Mouse (Mus musculus) kidney, embryonic 14.5 days (tissue): Measurements from ENCODE around the gene Perp. TPM values are rescaled to one million over a fixed set of nuclear protein-coding genes. Genes with fewer than 3 reads are reported as not detected.
A peak's percentile ranks its signal among the peaks of the same experiment; 100 is the strongest.

ENCODE experiments used
- ATAC-seq: fragments of 200-750 bp; cut with Nextera tagmentation; 2 replicates; pipeline ENCODE4 v1.8.0; 2017; ENCODE audit warnings: moderate number of reproducible peaks, mild to moderate bottlenecking, moderate TSS enrichment, moderate library complexity; ENCODE audit not compliant: low FRiP score, low TSS enrichment
- H3K27ac ChIP-seq: fragments of 300-500 bp; sonication (generic); 2 replicates; pipeline ENCODE4 v1.5.1; 2014; ENCODE audit warnings: low read depth, mild to moderate bottlenecking, low read length, moderate library complexity, mixed read lengths
- H3K27me3 ChIP-seq: fragments of 300-500 bp; sonication (generic); 2 replicates; pipeline ENCODE4 v1.6.1; 2014; ENCODE audit warnings: mild to moderate bottlenecking, low read length; ENCODE audit not compliant: control insufficient read depth, insufficient read depth
- H3K36me3 ChIP-seq: fragments of 300-500 bp; sonication (generic); 2 replicates; pipeline ENCODE4 v1.6.1; 2014; ENCODE audit warnings: low read length, mixed read lengths; ENCODE audit not compliant: control insufficient read depth, insufficient read depth
- H3K4me1 ChIP-seq: fragments of 300-500 bp; sonication (generic); 2 replicates; pipeline ENCODE4 v1.6.1; 2014; ENCODE audit warnings: low read length, mixed read lengths; ENCODE audit not compliant: control insufficient read depth, insufficient read depth
- H3K4me2 ChIP-seq: fragments of 300-500 bp; sonication (generic); replicated peaks from 2 replicates; pipeline ENCODE4 v1.6.1; 2014; ENCODE audit warnings: low read depth, mild to moderate bottlenecking, low read length
- H3K4me3 ChIP-seq: fragments of 300-500 bp; sonication (generic); 2 replicates; pipeline ENCODE4 v1.5.1; 2014; ENCODE audit warnings: mild to moderate bottlenecking, low read length
- H3K9ac ChIP-seq: fragments of 300-500 bp; sonication (generic); 2 replicates; pipeline ENCODE4 v1.6.1; 2014; ENCODE audit warnings: low read depth, mild to moderate bottlenecking, low read length, moderate library complexity
- H3K9me3 ChIP-seq: fragments of 300-500 bp; sonication (generic); 2 replicates; pipeline ENCODE4 v1.6.1; 2016; ENCODE audit warnings: low read length; ENCODE audit not compliant: control insufficient read depth
- WGBS: fragments of 180-500 bp; shearing (Covaris S2); extraction: QIAGEN DNeasy Blood & Tissue Kit; methylation state at CpG from one replicate; pipeline ENCODE4 v1.1.7; 2014; 5-methylcytosine and 5-hydroxymethylcytosine counted together
- polyA plus RNA-seq: library from polyadenylated mRNA; unstranded; fragments of >200 nt; fragmentation: Nextera tagmentation; extraction: Ambion mirVana; gene quantifications from 2 replicates; pipeline ENCODE4 v1.2.1, GENCODE M21; 2014

Perp gene
- 4.2 and 7.6 TPM in 2 replicates for polyA plus RNA-seq

- H3K27me3 ChIP-seq: peaks cover 31% of the 10 kb centered on the region
- WGBS: 3% methylated on average over 37 of the region's 54 CpGs
- H3K27ac ChIP-seq: no peak within 1 kb of the TSS
Observed at GRCm38 (mm10) chr10:18844441-18845286, at the start of gene Perp. Gene Perp, plus strand, starts transcription at chr10:18845020.

GRCm38 (mm10) chr10:18811751-18812150 lies 33.1 kb upstream of the Perp start:
- Histone ChIP-seq H3K9me3 (no peaks in the 10 kb centered on the region), H3K4me3 (no peak overlapping the region), H3K4me1 (no peaks in the 10 kb centered on the region), H3K4me2 (no peak overlapping the region), H3K36me3 (no peaks in the 10 kb centered on the region), H3K27me3 (no peaks in the 10 kb centered on the region), H3K9ac (no peak overlapping the region), H3K27ac (no peak overlapping the region)
- ATAC-seq: no peak
- WGBS: 88% methylated on average over 2 of the region's 2 CpGs

More at GRCm38 (mm10) chr10:18844441-18845286, at the start of gene Perp:
- Histone ChIP-seq H3K4me1 (no peaks in the 10 kb centered on the region), H3K9ac (peak within 1 kb of the TSS; percentile 60), H3K4me2 (peak within 1 kb of the TSS; percentile 89), H3K9me3 (no peaks in the 10 kb centered on the region), H3K4me3 (peak within 1 kb of the TSS; percentile 50), H3K36me3 (no peaks in the 10 kb centered on the region)
- peak; percentile 94 for ATAC-seq

- Histone ChIP-seq H3K27ac (no peak overlapping the region), H3K9ac (no peak overlapping the region), H3K4me2 (no peak overlapping the region), H3K36me3 (no peaks in the 10 kb centered on the region), H3K9me3 (no peaks in the 10 kb centered on the region), H3K4me1 (no peaks in the 10 kb centered on the region), H3K4me3 (no peak overlapping the region), H3K27me3 (no peaks in the 10 kb centered on the region)
- ATAC-seq: no peak
- 36% methylated on average over 5 of the region's 5 CpGs for WGBS
Observed at GRCm38 (mm10) chr10:18816560-18816959, 28.3 kb upstream of the Perp start.

- Histone ChIP-seq H3K9me3 (no peaks in the 10 kb centered on the region), H3K9ac (no peak overlapping the region)
- ATAC-seq: no peak
Observed at GRCm38 (mm10) chr10:18825143-18825542, 19.7 kb upstream of the Perp start.

GRCm38 (mm10) chr10:18826107-18826506 lies 18.7 kb upstream of the Perp start:
- H3K4me1 ChIP-seq: 0 out of 2 replicates have a peak, but pooled peaks cover 4% of the 10 kb centered on the region
- no peak overlapping the region for H3K4me3 ChIP-seq
- H3K36me3 ChIP-seq: no peaks in the 10 kb centered on the region
- no peaks in the 10 kb centered on the region for H3K27me3 ChIP-seq
- no peak overlapping the region for H3K9ac ChIP-seq
- no peaks in the 10 kb centered on the region for H3K9me3 ChIP-seq
- no peak overlapping the region for H3K27ac ChIP-seq
- H3K4me2 ChIP-seq: no peak overlapping the region
- 75% methylated on average over 2 of the region's 2 CpGs for WGBS
- ATAC-seq: no peak

More at GRCm38 (mm10) chr10:18825143-18825542, 19.7 kb upstream of the Perp start:
- Histone ChIP-seq H3K27ac (no peak overlapping the region), H3K4me2 (no peak overlapping the region), H3K27me3 (no peaks in the 10 kb centered on the region), H3K4me1 (0 out of 2 replicates have a peak, but pooled peaks cover 3% of the 10 kb centered on the region), H3K36me3 (no peaks in the 10 kb centered on the region), H3K4me3 (no peak overlapping the region)

- Histone ChIP-seq H3K9ac (no peak overlapping the region), H3K4me2 (no peak overlapping the region), H3K27me3 (no peaks in the 10 kb centered on the region), H3K4me3 (no peak overlapping the region), H3K36me3 (no peaks in the 10 kb centered on the region), H3K9me3 (no peaks in the 10 kb centered on the region), H3K4me1 (0 out of 2 replicates have a peak, but pooled peaks cover 4% of the 10 kb centered on the region), H3K27ac (no peak overlapping the region)
- WGBS: 61% methylated on average over 2 of the region's 2 CpGs
- no peak for ATAC-seq
Observed at GRCm38 (mm10) chr10:18827936-18828335, 16.9 kb upstream of the Perp start.

GRCm38 (mm10) chr10:18830359-18830758 lies 14.5 kb upstream of the Perp start:
- 0 out of 2 replicates have a peak, but pooled peaks cover 4% of the 10 kb centered on the region for H3K4me1 ChIP-seq
- no peaks in the 10 kb centered on the region for H3K27me3 ChIP-seq
- no peak overlapping the region for H3K9ac ChIP-seq
- no peaks in the 10 kb centered on the region for H3K9me3 ChIP-seq
- no peak overlapping the region for H3K4me2 ChIP-seq
- 0 out of 2 replicates have a peak, but pooled peaks have one; percentile 52 for ATAC-seq
- no peak overlapping the region for H3K4me3 ChIP-seq
- WGBS: 44% methylated on average over 4 of the region's 4 CpGs
- H3K27ac ChIP-seq: no peak overlapping the region
- H3K36me3 ChIP-seq: no peaks in the 10 kb centered on the region

GRCm38 (mm10) chr10:18831823-18832222 lies 13.0 kb upstream of the Perp start:
- no peaks in the 10 kb centered on the region for H3K9me3 ChIP-seq
- no peak overlapping the region for H3K9ac ChIP-seq
- no peak for ATAC-seq
- no peaks in the 10 kb centered on the region for H3K27me3 ChIP-seq
- no peak overlapping the region for H3K4me3 ChIP-seq
- H3K27ac ChIP-seq: no peak overlapping the region
- H3K4me2 ChIP-seq: no peak overlapping the region
- 0 out of 2 replicates have a peak, but pooled peaks cover 4% of the 10 kb centered on the region for H3K4me1 ChIP-seq
- 49% methylated on average over 7 of the region's 7 CpGs for WGBS
- H3K36me3 ChIP-seq: no peaks in the 10 kb centered on the region

- H3K27me3 ChIP-seq: no peaks in the 10 kb centered on the region
- 0 out of 2 replicates have a peak, but pooled peaks cover 4% of the 10 kb centered on the region for H3K4me1 ChIP-seq
- no peaks in the 10 kb centered on the region for H3K9me3 ChIP-seq
- H3K4me3 ChIP-seq: no peak overlapping the region
- WGBS: 54% methylated on average over 2 of the region's 2 CpGs
- no peak overlapping the region for H3K4me2 ChIP-seq
- H3K36me3 ChIP-seq: no peaks in the 10 kb centered on the region
- H3K9ac ChIP-seq: no peak overlapping the region
- H3K27ac ChIP-seq: no peak overlapping the region
- no peak for ATAC-seq
Observed at GRCm38 (mm10) chr10:18834389-18834788, 10.4 kb upstream of the Perp start.
